Comparison of ENCODE assay signal across 32 mouse cellular contexts in genomic region chr6:128532701-128533100, GRCm38 (mm10). TPM values are rescaled to one million over a fixed set of nuclear protein-coding genes. Genes with fewer than 3 reads are reported as not detected.
DNase-seq lines count a peak whose midpoint lies in the region; ATAC-seq lines count a peak whose summit lies in the region.
"Had no signal": no experiment of that assay in that cellular context is flagged by ENCODE, and none has a peak within 500 bp of the region (broad histone marks: within the 10 kb centered on the region; RNA-seq: fewer than 3 reads in every experiment).

No protein-coding gene starts in this region.

- no peak overlapping the region for H3K4me3 ChIP-seq in liver, embryonic 16.5 days (ENCODE audit: low read depth, low read length)
- H3K4me3 ChIP-seq: embryonic facial prominence, embryonic 10.5 days; embryonic facial prominence, embryonic 15.5 days; forebrain, embryonic 13.5 days; heart, embryonic 10.5 days; hindbrain, embryonic 12.5 days; intestine, embryonic 15.5 days; limb, embryonic 15.5 days; megakaryocyte, embryonic 14.5 days; midbrain, embryonic 12.5 days; neural tube, embryonic 15.5 days had no signal

- H3K27ac ChIP-seq in liver, embryonic 16.5 days (ENCODE audit: low read length), result peak overlapping the region; percentile 74
- H3K27ac ChIP-seq: embryonic facial prominence, embryonic 10.5 days; embryonic facial prominence, embryonic 15.5 days; forebrain, embryonic 13.5 days; heart, embryonic 10.5 days; hindbrain, embryonic 12.5 days; hindbrain, postnatal 0 days; intestine, embryonic 15.5 days; limb, embryonic 15.5 days; midbrain, embryonic 12.5 days; neural tube, embryonic 15.5 days had no signal

- DNase-seq in adrenal gland, postnatal 10 days, result peak; percentile 15
- no peak for DNase-seq in adrenal gland, postnatal 14 days
- DNase-seq in NIH3T3 (ENCODE audit: low read depth), result peak; percentile 9
- peak; percentile 68 for DNase-seq in lung, postnatal 25 days (ENCODE audit: low spot score)
- DNase-seq in neural tube, embryonic 10.5 days (ENCODE audit: extremely low spot score, low spot score), result no peak
- DNase-seq: cerebellum, adult 8-10 months; cerebellum, postnatal 25 days; gastrocnemius, postnatal 10 days; heart, postnatal 36 days; kidney, adult 2 months; layer of hippocampus, postnatal 36 days; left cerebral cortex, postnatal 4 days; retina, postnatal 1 day; right cerebral cortex, postnatal 14 days; thymus, postnatal 14 days had no signal

- 58% methylated on average over 9 of the region's 9 CpGs for WGBS in liver, embryonic 16.5 days (ENCODE audit: insufficient replicate concordance)

- no peaks in the 10 kb centered on the region for H3K36me3 ChIP-seq in liver, embryonic 16.5 days (ENCODE audit: control insufficient read depth, insufficient read depth)
- H3K36me3 ChIP-seq: embryonic facial prominence, embryonic 10.5 days; embryonic facial prominence, embryonic 15.5 days; G1E; heart, embryonic 10.5 days; hindbrain, embryonic 12.5 days; intestine, embryonic 15.5 days; limb, embryonic 15.5 days; midbrain, embryonic 12.5 days; neural tube, embryonic 15.5 days had no signal

- no peaks in the 10 kb centered on the region; the same call in 1 of the 2 replicates for H3K4me1 ChIP-seq in liver, embryonic 16.5 days (ENCODE audit: control insufficient read depth, low read depth, low read length)
- H3K4me1 ChIP-seq: embryonic facial prominence, embryonic 10.5 days; embryonic facial prominence, embryonic 15.5 days; forebrain, embryonic 13.5 days; heart, embryonic 10.5 days; hindbrain, embryonic 12.5 days; intestine, embryonic 15.5 days; limb, embryonic 15.5 days; megakaryocyte, embryonic 14.5 days; midbrain, embryonic 12.5 days; neural tube, embryonic 15.5 days had no signal

- no peaks in the 10 kb centered on the region for H3K27me3 ChIP-seq in liver, embryonic 16.5 days (ENCODE audit: control insufficient read depth, insufficient read depth, low read depth, low read length)
- H3K27me3 ChIP-seq: embryonic facial prominence, embryonic 15.5 days; forebrain, embryonic 13.5 days; hindbrain, embryonic 12.5 days; intestine, embryonic 15.5 days; limb, embryonic 15.5 days; megakaryocyte, embryonic 14.5 days; midbrain, embryonic 12.5 days; neural tube, embryonic 15.5 days had no signal

- no peaks in the 10 kb centered on the region for H3K9me3 ChIP-seq in liver, embryonic 16.5 days (replicated peaks; ENCODE audit: control insufficient read depth, low read length)
- H3K9me3 ChIP-seq: embryonic facial prominence, embryonic 10.5 days; embryonic facial prominence, embryonic 15.5 days; forebrain, embryonic 13.5 days; heart, embryonic 10.5 days; hindbrain, embryonic 12.5 days; intestine, embryonic 15.5 days; limb, embryonic 15.5 days; midbrain, embryonic 12.5 days; neural tube, embryonic 15.5 days had no signal

- no peak overlapping the region for H3K4me2 ChIP-seq in liver, embryonic 16.5 days (ENCODE audit: low read depth, low read length)
- H3K4me2 ChIP-seq: embryonic facial prominence, embryonic 15.5 days; forebrain, embryonic 13.5 days; hindbrain, embryonic 12.5 days; intestine, embryonic 15.5 days; limb, embryonic 15.5 days; midbrain, embryonic 12.5 days; neural tube, embryonic 15.5 days had no signal

- no peak overlapping the region for H3K9ac ChIP-seq in liver, embryonic 16.5 days (ENCODE audit: low read depth, low read length)
- H3K9ac ChIP-seq: embryonic facial prominence, embryonic 15.5 days; forebrain, embryonic 13.5 days; hindbrain, embryonic 12.5 days; intestine, embryonic 15.5 days; limb, embryonic 15.5 days; midbrain, embryonic 12.5 days; neural tube, embryonic 15.5 days had no signal

- ATAC-seq in liver, embryonic 16.5 days (ENCODE audit: low read depth), result peak; percentile 73
- no peak for ATAC-seq in monocyte, adult 5-6 weeks (replicated peaks; ENCODE audit: insufficient number of reproducible peaks, low FRiP score, low TSS enrichment, poor library complexity, severe bottlenecking)
- ATAC-seq: forebrain, embryonic 13.5 days; hindbrain, postnatal 0 days; intestine, embryonic 15.5 days; Patski had no signal

RNA-seq across cellular contexts. Expression of gene Pzp, which starts 6.2 kb away (rescaled TPM):
- 100 to 1,000 TPM; 288 to 650 TPM for total RNA-seq in adrenal gland, postnatal 10 days (2021)
- total RNA-seq in adrenal gland, postnatal 14 days (2021), result 21.9 and 306 TPM in 2 replicates
- 674 and 844 TPM in 2 replicates for polyA plus RNA-seq in liver, embryonic 16.5 days (2015; fragmentation: Nextera tagmentation; extraction: Ambion mirVana)
- total RNA-seq in monocyte, adult 5-6 weeks (2017), result not detected in 3 replicates
- total RNA-seq: granulocyte monocyte progenitor cell, adult 5-6 weeks; hindbrain, postnatal 0 days; layer of hippocampus, postnatal 36 days had no signal
- polyA plus RNA-seq: embryonic facial prominence, embryonic 10.5 days; forebrain, embryonic 13.5 days; G1E; hindbrain, embryonic 12.5 days; midbrain, embryonic 12.5 days; urinary bladder, adult 2 months had no signal

RNA-seq across cellular contexts. Expression of gene A2ml1, which starts 48.7 kb away (rescaled TPM):
- 1 to 10 TPM; 1.1 to 1.7 TPM for total RNA-seq in adrenal gland, postnatal 10 days (2021)
- total RNA-seq in adrenal gland, postnatal 14 days (2021), result 2.3 TPM in 1 of 2 replicates, not detected in the other
- polyA plus RNA-seq in liver, embryonic 16.5 days (2015; fragmentation: Nextera tagmentation; extraction: Ambion mirVana), result 47.2 and 49.7 TPM in 2 replicates
- 0.19 TPM in 1 of 3 replicates, not detected in the others for total RNA-seq in monocyte, adult 5-6 weeks (2017)
- total RNA-seq: gastrocnemius, postnatal 10 days; heart, postnatal 36 days had no signal
- polyA plus RNA-seq: embryonic facial prominence, embryonic 10.5 days; G1E; hindbrain, embryonic 12.5 days; kidney, adult 2 months; midbrain, embryonic 12.5 days; urinary bladder, adult 2 months had no signal

Comparison
In these comparisons a context has a peak if more than half of its experiments do, and no peak if none do; other contexts are left out.
1. DNase-seq: peak in adrenal gland, postnatal 10 days (single experiment), NIH3T3 (single experiment) and lung, postnatal 25 days (single experiment); none in adrenal gland, postnatal 14 days (single experiment) and neural tube, embryonic 10.5 days (single experiment).
2. RNA of gene Pzp, which starts 6.2 kb away (total RNA-seq): 288 to 650 TPM in adrenal gland, postnatal 10 days and 21.9 to 306 TPM in adrenal gland, postnatal 14 days; not detected in monocyte, adult 5-6 weeks; every median in the first group is over 10 times any median in the second.